Mouse (Mus musculus): Measurements from ENCODE around the gene Mrpl12. TPM values are rescaled to one million over a fixed set of nuclear protein-coding genes. Genes with fewer than 3 reads are reported as not detected.

Mrpl12 gene
- total and polyA plus RNA-seq, 3 experiments: 374 to 461 (median 457) TPM

- H3K4me1 ChIP-seq (ENCODE audit: control insufficient read depth in 1 of 2, insufficient read depth in 2 of 2, low read length in 2 of 2): peaks cover 4 to 20% of the 10 kb centered on the region in 2 experiments
- peaks cover 29% of the 10 kb centered on the region for H3K79me2 ChIP-seq (ENCODE audit: control insufficient read depth, insufficient read depth, low read length, poor library complexity)
- TF ChIP-seq NELFE (IDR thresholded peaks at IDR 0.05; ENCODE audit: low read depth, low read length) (no peak), ZNF384 (IDR thresholded peaks at IDR 0.05; ENCODE audit: low read depth, low read length) (no peak), ZKSCAN1 (IDR thresholded peaks at IDR 0.05; ENCODE audit: low read depth, low read length) (no peak), CHD1 (IDR thresholded peaks at IDR 0.05; ENCODE audit: low read depth, low read length) (no peak), CHD2 (IDR thresholded peaks at IDR 0.05; ENCODE audit: low read length) (no peak), MYC (IDR thresholded peaks at IDR 0.05; ENCODE audit: low read depth, low read length) (no peak), TBP (IDR thresholded peaks at IDR 0.05; ENCODE audit: low read depth, low read length) (no peak), SMC3 (IDR thresholded peaks at IDR 0.05; ENCODE audit: low read depth, low read length) (no peak), SIN3A (IDR thresholded peaks at IDR 0.05; ENCODE audit: low read length) (no peak), POLR2AphosphoS5 (IDR thresholded peaks at IDR 0.05; ENCODE audit: borderline replicate concordance, low read depth, low read length) (no peak), RAD21 (IDR thresholded peaks at IDR 0.05; ENCODE audit: low read depth, low read length) (no peak), MXI1 (IDR thresholded peaks at IDR 0.05; ENCODE audit: low read depth, low read length) (no peak)
- H3K36me3 ChIP-seq (ENCODE audit: control insufficient read depth in 1 of 2, insufficient read depth in 2 of 2, low read length in 2 of 2): peaks cover 0 to 13% of the 10 kb centered on the region in 2 experiments; a peak in 2 of 4 replicates
- no peak overlapping the region for H3K27ac ChIP-seq (ENCODE audit: control insufficient read depth, low read depth, low read length)
- no peak overlapping the region for H3K9ac ChIP-seq (ENCODE audit: control insufficient read depth, low read depth, low read length, poor library complexity, severe bottlenecking)
- no peaks in the 10 kb centered on the region for H3K27me3 ChIP-seq (ENCODE audit: control insufficient read depth in 1 of 2, insufficient read depth in 2 of 2, low read length in 2 of 2)
- no peak overlapping the region for H3K4me3 ChIP-seq (ENCODE audit: control insufficient read depth in 1 of 2, insufficient read depth in 1 of 2, low read depth in 2 of 2, low read length in 2 of 2)
- no peaks in the 10 kb centered on the region for H3K9me3 ChIP-seq (replicated peaks; ENCODE audit: insufficient read depth, low read length)
- no peak for DNase-seq (ENCODE audit: low read depth, low spot score)
Measured at GRCm38 (mm10) chr11:120454965-120455364, 29.4 kb upstream of the Mrpl12 start.

DNA sequence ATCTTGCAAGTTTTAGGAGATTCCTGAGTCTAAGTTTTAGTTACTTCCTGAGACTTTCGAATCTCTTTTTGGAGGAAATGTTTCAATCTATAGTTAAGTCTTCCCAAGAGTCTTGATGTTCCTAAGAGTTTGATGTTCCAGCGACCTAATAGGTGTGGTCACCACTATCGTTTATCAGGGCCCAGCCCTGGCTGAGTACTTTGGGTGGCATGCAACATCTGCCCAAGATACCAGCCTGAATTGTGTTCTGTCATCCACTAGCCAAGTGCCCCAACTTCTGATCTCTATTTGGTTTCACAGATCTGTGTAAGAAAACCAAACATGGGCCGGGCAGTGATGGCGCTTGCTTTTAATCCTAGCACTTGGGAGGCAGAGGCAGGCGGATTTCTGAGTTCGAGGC, 29.0 kb upstream of the Mrpl12 start:
- H3K36me3 ChIP-seq (ENCODE audit: control insufficient read depth in 1 of 2, insufficient read depth in 2 of 2, low read length in 2 of 2): peaks cover 0 to 13% of the 10 kb centered on the region in 2 experiments; a peak in 2 of 4 replicates
- H3K27me3 ChIP-seq (ENCODE audit: control insufficient read depth in 1 of 2, insufficient read depth in 2 of 2, low read length in 2 of 2): no peaks in the 10 kb centered on the region
- no peak for DNase-seq (ENCODE audit: low read depth, low spot score)
- H3K9me3 ChIP-seq (replicated peaks; ENCODE audit: insufficient read depth, low read length): no peaks in the 10 kb centered on the region
- peaks cover 32% of the 10 kb centered on the region for H3K79me2 ChIP-seq (ENCODE audit: control insufficient read depth, insufficient read depth, low read length, poor library complexity)
- no peak for TF ChIP-seq MYC (IDR thresholded peaks at IDR 0.05; ENCODE audit: low read depth, low read length)
- no peak for TF ChIP-seq POLR2AphosphoS5 (IDR thresholded peaks at IDR 0.05; ENCODE audit: borderline replicate concordance, low read depth, low read length)
- TF ChIP-seq JUND (IDR thresholded peaks at IDR 0.05; ENCODE audit: low read depth, low read length): no peak
- TF ChIP-seq TAL1 (IDR thresholded peaks at IDR 0.05; ENCODE audit: low read length): no peak
- TF ChIP-seq GABPA (IDR thresholded peaks at IDR 0.05; ENCODE audit: low read depth, low read length): no peak
- TF ChIP-seq ZKSCAN1 (IDR thresholded peaks at IDR 0.05; ENCODE audit: low read depth, low read length): no peak
- no peak for TF ChIP-seq ELF1 (IDR thresholded peaks at IDR 0.05; ENCODE audit: low read depth, low read length)
- TF ChIP-seq GATA1 (IDR thresholded peaks at IDR 0.05; ENCODE audit: low read depth, low read length): no peak
- TF ChIP-seq POLR2AphosphoS2 (IDR thresholded peaks at IDR 0.05; ENCODE audit: low read length): no peak
- no peak for TF ChIP-seq MAZ (IDR thresholded peaks at IDR 0.05; ENCODE audit: low read depth, low read length)
- peaks cover 4 to 22% of the 10 kb centered on the region in 2 experiments for H3K4me1 ChIP-seq (ENCODE audit: control insufficient read depth in 1 of 2, insufficient read depth in 2 of 2, low read length in 2 of 2)
- H3K9ac ChIP-seq (ENCODE audit: control insufficient read depth, low read depth, low read length, poor library complexity, severe bottlenecking): no peak overlapping the region
- H3K4me3 ChIP-seq (ENCODE audit: control insufficient read depth in 1 of 2, insufficient read depth in 1 of 2, low read depth in 2 of 2, low read length in 2 of 2): no peak overlapping the region
- H3K27ac ChIP-seq (ENCODE audit: control insufficient read depth, low read depth, low read length): no peak overlapping the region
